Mouse (Mus musculus): ENCODE results near the gene Cxcl10.

DNA sequence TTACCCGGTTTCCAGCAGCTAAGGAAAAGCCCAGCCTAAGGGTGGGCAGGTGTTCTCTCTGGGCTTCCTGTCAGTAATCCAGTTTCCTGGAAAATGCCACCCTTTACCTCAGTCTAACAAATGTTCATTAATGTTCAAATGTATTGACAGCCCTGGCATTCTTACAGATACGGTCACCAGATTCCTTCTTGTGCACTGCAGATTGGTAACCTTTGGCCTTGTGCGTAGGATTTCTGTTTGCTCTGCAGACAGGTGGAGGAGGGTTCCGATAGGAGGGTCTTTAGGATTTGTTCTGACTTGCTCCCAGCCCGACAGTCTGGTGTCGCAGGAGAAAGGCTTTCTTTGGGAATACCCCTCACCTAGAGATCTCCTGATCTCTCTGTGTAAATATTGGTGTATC is 17.9 kb upstream of the Cxcl10 start:
- no peak for TF ChIP-seq CTCF (IDR thresholded peaks at IDR 0.05; ENCODE audit: low read depth)
- TF ChIP-seq EP300 (optimal IDR thresholded peaks at IDR 0.05) = no peak

All from stomach, postnatal 0 days (tissue).